Mouse (Mus musculus) lung, embryonic 14.5 days (tissue): ENCODE measurements around the gene Dclk3. TPM values are rescaled to one million over a fixed set of nuclear protein-coding genes. Genes with fewer than 3 reads are reported as not detected.

Experiments used
- ATAC-seq: fragments of 200-750 bp; cut with Nextera tagmentation; 2 replicates; pipeline ENCODE4 v1.8.0; 2017; ENCODE audit warnings: mild to moderate bottlenecking, moderate TSS enrichment, moderate library complexity; ENCODE audit not compliant: insufficient read depth
- DNase-seq: peaks from one replicate; pipeline ENCODE4 v3.0.0-alpha.2; 2015
- H3K27ac ChIP-seq: fragments of 300-500 bp; sonication (generic); 2 replicates; pipeline ENCODE4 v1.5.1; 2014; ENCODE audit warnings: low read depth, mild to moderate bottlenecking, moderate library complexity
- H3K27me3 ChIP-seq: fragments of 300-500 bp; sonication (generic); 2 replicates; pipeline ENCODE4 v1.6.1; 2014; ENCODE audit warnings: low read length, control low read depth; ENCODE audit not compliant: insufficient read depth
- H3K36me3 ChIP-seq: fragments of 300-500 bp; sonication (generic); 2 replicates; pipeline ENCODE4 v1.6.1; 2014; ENCODE audit warnings: control low read depth; ENCODE audit not compliant: insufficient read depth
- H3K4me1 ChIP-seq: fragments of 300-500 bp; sonication (generic); 2 replicates; pipeline ENCODE4 v1.6.1; 2014; ENCODE audit warnings: antibody characterized with exemption, control low read depth; ENCODE audit not compliant: insufficient read depth
- H3K4me2 ChIP-seq: fragments of 300-500 bp; sonication (generic); 2 replicates; pipeline ENCODE4 v1.6.1; 2014; ENCODE audit warnings: mild to moderate bottlenecking
- H3K4me3 ChIP-seq: fragments of 300-500 bp; sonication (generic); 2 replicates; pipeline ENCODE4 v1.5.1; 2014; ENCODE audit warnings: low read depth, low read length
- H3K9ac ChIP-seq: fragments of 300-500 bp; sonication (generic); 2 replicates; pipeline ENCODE4 v1.6.1; 2014
- H3K9me3 ChIP-seq: fragments of 300-500 bp; sonication (generic); 2 replicates; pipeline ENCODE4 v1.6.1; 2016; ENCODE audit warnings: low read depth, low read length, control low read depth
- CTCF ChIP-seq: IDR thresholded peaks from 2 replicates; pipeline ENCODE4 v1.5.1; 2016; ENCODE audit warnings: antibody characterized with exemption, low read depth
- WGBS: fragments of 180-500 bp; shearing (Covaris S2); extraction: QIAGEN DNeasy Blood & Tissue Kit; methylation state at CpG from one replicate; pipeline ENCODE4 v1.1.7; 2014; 5-methylcytosine and 5-hydroxymethylcytosine counted together
- polyA plus RNA-seq: library from polyadenylated mRNA; unstranded; fragments of >200 nt; fragmentation: Nextera tagmentation; extraction: Ambion mirVana; gene quantifications from 2 replicates; pipeline ENCODE4 v1.2.1, GENCODE M21; 2014

Dclk3 gene
- 0.23 TPM in 1 of 2 replicates, not detected in the other for polyA plus RNA-seq

GRCm38 (mm10) chr9:111438904-111439835 lies at the start of gene Dclk3:
Gene Dclk3 (plus strand): TSS chr9:111439081.
- DNase-seq (peak; percentile 59), ATAC-seq (peak; percentile 83)
- Histone ChIP-seq H3K4me1 (no peaks in the 10 kb centered on the region), H3K4me3 (peak within 1 kb of the TSS; percentile 40), H3K9me3 (no peaks in the 10 kb centered on the region), H3K27ac (no peak within 1 kb of the TSS), H3K27me3 (peaks cover 21% of the 10 kb centered on the region), H3K4me2 (peak within 1 kb of the TSS; percentile 70), H3K36me3 (no peaks in the 10 kb centered on the region), H3K9ac (0 out of 2 replicates have a peak within 1 kb of the TSS, but pooled peaks have one; percentile 27)
- WGBS: 3% methylated on average over 53 of the region's 57 CpGs
- TF ChIP-seq CTCF: no peak

GRCm38 (mm10) chr9:111390016-111390415 lies 48.9 kb upstream of the Dclk3 start:
- no peak for TF ChIP-seq CTCF
- Histone ChIP-seq H3K4me2 (no peak overlapping the region), H3K4me3 (no peak overlapping the region), H3K9ac (no peak overlapping the region), H3K27me3 (no peaks in the 10 kb centered on the region), H3K27ac (no peak overlapping the region), H3K4me1 (no peaks in the 10 kb centered on the region), H3K9me3 (no peaks in the 10 kb centered on the region), H3K36me3 (no peaks in the 10 kb centered on the region)
- ATAC-seq (no peak), DNase-seq (no peak)
- 71% methylated on average over 9 of the region's 9 CpGs for WGBS

GRCm38 (mm10) chr9:111391036-111391435 lies 47.8 kb upstream of the Dclk3 start:
- H3K27me3 ChIP-seq: no peaks in the 10 kb centered on the region
- no peaks in the 10 kb centered on the region for H3K9me3 ChIP-seq
- H3K4me1 ChIP-seq: no peaks in the 10 kb centered on the region
- H3K9ac ChIP-seq: no peak overlapping the region
- ATAC-seq: no peak
- TF ChIP-seq CTCF: no peak
- WGBS: 78% methylated on average over 8 of the region's 8 CpGs
- no peak overlapping the region for H3K4me3 ChIP-seq
- H3K36me3 ChIP-seq: no peaks in the 10 kb centered on the region
- DNase-seq: no peak
- H3K27ac ChIP-seq: no peak overlapping the region
- H3K4me2 ChIP-seq: no peak overlapping the region

GRCm38 (mm10) chr9:111391926-111392442 lies 46.9 kb upstream of the Dclk3 start:
- WGBS: 74% methylated on average over 18 of the region's 18 CpGs
- no peak for TF ChIP-seq CTCF
- no peaks in the 10 kb centered on the region for H3K36me3 ChIP-seq
- ATAC-seq (no peak), DNase-seq (no peak)
- H3K4me1 ChIP-seq: no peaks in the 10 kb centered on the region
- no peak overlapping the region for H3K27ac ChIP-seq
- H3K4me3 ChIP-seq: no peak overlapping the region
- no peak overlapping the region for H3K4me2 ChIP-seq
- H3K27me3 ChIP-seq: no peaks in the 10 kb centered on the region
- no peak overlapping the region for H3K9ac ChIP-seq
- no peaks in the 10 kb centered on the region for H3K9me3 ChIP-seq

- no peak overlapping the region for H3K27ac ChIP-seq
- H3K9ac ChIP-seq: no peak overlapping the region
- H3K4me1 ChIP-seq: no peaks in the 10 kb centered on the region
- no peaks in the 10 kb centered on the region for H3K9me3 ChIP-seq
- no peak for TF ChIP-seq CTCF
- H3K4me2 ChIP-seq: no peak overlapping the region
- H3K4me3 ChIP-seq: no peak overlapping the region
- no peaks in the 10 kb centered on the region for H3K27me3 ChIP-seq
- no peaks in the 10 kb centered on the region for H3K36me3 ChIP-seq
- DNase-seq: no peak
- no peak for ATAC-seq
- WGBS: 67% methylated on average over 5 of the region's 5 CpGs
Observed at GRCm38 (mm10) chr9:111395265-111395664, 43.6 kb upstream of the Dclk3 start.

GRCm38 (mm10) chr9:111398059-111398458 lies 40.8 kb upstream of the Dclk3 start:
- no peak overlapping the region for H3K9ac ChIP-seq
- no peak for TF ChIP-seq CTCF
- H3K9me3 ChIP-seq: no peaks in the 10 kb centered on the region
- no peaks in the 10 kb centered on the region for H3K36me3 ChIP-seq
- no peaks in the 10 kb centered on the region for H3K4me1 ChIP-seq
- H3K27ac ChIP-seq: no peak overlapping the region
- ATAC-seq (no peak), DNase-seq (no peak)
- WGBS: 72% methylated on average over 2 of the region's 2 CpGs
- no peak overlapping the region for H3K4me3 ChIP-seq
- no peaks in the 10 kb centered on the region for H3K27me3 ChIP-seq
- H3K4me2 ChIP-seq: no peak overlapping the region

- Histone ChIP-seq H3K9me3 (no peaks in the 10 kb centered on the region), H3K4me1 (no peaks in the 10 kb centered on the region), H3K4me3 (no peak overlapping the region), H3K36me3 (no peaks in the 10 kb centered on the region), H3K9ac (no peak overlapping the region), H3K27me3 (no peaks in the 10 kb centered on the region), H3K27ac (no peak overlapping the region), H3K4me2 (no peak overlapping the region)
- 77% methylated on average over 4 of the region's 4 CpGs for WGBS
- TF ChIP-seq CTCF: no peak
- no peak for ATAC-seq
- DNase-seq: no peak
Observed at GRCm38 (mm10) chr9:111400089-111400488, 38.8 kb upstream of the Dclk3 start.
